Mouse (Mus musculus): Measurements from ENCODE around the gene Med24. TPM values are rescaled to one million over a fixed set of nuclear protein-coding genes. Genes with fewer than 3 reads are reported as not detected.

The Med24 gene
- polyA plus RNA-seq, 1 experiment: 40.2 TPM

DNA sequence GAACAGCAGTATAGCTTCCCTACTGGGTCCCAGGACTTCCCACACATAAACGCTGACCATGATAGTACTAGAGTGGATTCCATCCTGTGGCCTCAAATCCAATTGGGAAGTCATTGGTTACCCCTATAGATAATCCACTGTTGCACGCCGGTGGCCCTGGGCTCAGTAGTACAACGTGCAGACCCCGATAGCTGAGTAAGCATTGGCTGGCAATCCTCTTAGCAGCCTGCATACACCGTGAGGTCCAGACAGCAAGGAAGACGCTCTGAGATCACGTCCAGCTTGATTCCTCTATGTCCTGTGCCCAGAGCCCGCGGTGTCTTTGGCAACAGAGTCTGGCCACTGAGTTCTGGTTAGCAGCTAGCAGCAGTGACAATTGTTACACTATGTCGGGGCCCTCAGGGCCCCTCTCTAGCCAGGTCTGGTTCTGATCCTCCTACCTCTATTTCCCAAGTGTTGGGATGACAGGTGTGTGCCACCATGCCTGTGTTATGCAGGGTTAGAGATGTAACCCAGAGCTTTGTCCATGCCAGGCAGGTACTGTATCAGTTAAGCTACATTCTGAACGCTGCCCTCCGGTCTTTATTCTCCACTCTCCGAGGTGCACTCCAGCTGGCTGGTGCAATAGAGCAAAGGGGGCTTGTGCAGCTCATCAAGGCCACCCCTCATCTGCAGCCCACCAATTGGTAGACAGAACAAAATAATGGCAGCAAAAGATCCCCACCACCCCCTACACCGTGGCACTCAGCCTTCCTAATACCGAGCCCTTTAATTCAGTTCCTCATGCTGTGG is 30.2 kb downstream of the Med24 start:
- H3K4me1 ChIP-seq: peaks cover 18% of the 10 kb centered on the region; the same call in 1 of the 2 replicates
- TF ChIP-seq GATA1 (IDR thresholded peaks at IDR 0.05; ENCODE audit: borderline replicate concordance, low read length): no peak
- no peak for TF ChIP-seq FLI1 (IDR thresholded peaks at IDR 0.05; ENCODE audit: low read length)

DNA sequence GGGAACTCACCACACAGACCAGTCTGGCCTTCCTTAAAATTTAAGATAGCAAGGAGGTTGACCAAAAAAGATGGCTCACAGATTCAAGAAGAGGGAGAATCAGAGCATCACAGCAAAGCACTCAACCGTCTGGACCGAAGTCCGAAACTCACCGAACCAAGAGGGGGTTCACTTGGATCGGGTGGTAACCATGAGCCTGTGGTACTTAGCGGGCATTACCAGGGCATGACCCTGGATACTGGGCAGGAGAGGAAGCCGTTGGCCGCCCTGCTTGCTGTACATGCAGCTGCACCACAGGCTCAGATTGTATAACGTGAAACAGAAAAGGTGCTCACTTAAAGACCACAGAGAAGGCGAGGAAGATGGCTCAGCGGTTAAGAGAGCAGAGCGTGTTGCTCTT is 32.0 kb downstream of the Med24 start:
- H3K4me3 ChIP-seq (replicated peaks): no peak overlapping the region
- peaks cover 52% of the 10 kb centered on the region for H3K36me3 ChIP-seq (replicated peaks; ENCODE audit: low read length)
- TF ChIP-seq GATA1 (IDR thresholded peaks at IDR 0.05; ENCODE audit: borderline replicate concordance, low read length) (no peak), FLI1 (IDR thresholded peaks at IDR 0.05; ENCODE audit: low read length) (no peak)
- H3K9me3 ChIP-seq: no peaks in the 10 kb centered on the region
- H3K27me3 ChIP-seq (replicated peaks): peaks cover 10% of the 10 kb centered on the region
- H3K4me1 ChIP-seq: peaks cover 14% of the 10 kb centered on the region; the same call in 1 of the 2 replicates

More for the DNA sequence above, 30.2 kb downstream of the Med24 start:
- Histone ChIP-seq H3K36me3 (replicated peaks; ENCODE audit: low read length) (peaks cover 44% of the 10 kb centered on the region), H3K4me3 (replicated peaks) (no peak overlapping the region), H3K9me3 (no peaks in the 10 kb centered on the region), H3K27me3 (replicated peaks) (peaks cover 10% of the 10 kb centered on the region)

- Histone ChIP-seq H3K4me3 (replicated peaks) (no peak overlapping the region), H3K36me3 (replicated peaks; ENCODE audit: low read length) (peaks cover 58% of the 10 kb centered on the region), H3K4me1 (peaks cover 10% of the 10 kb centered on the region; the same call in 1 of the 2 replicates), H3K9me3 (no peaks in the 10 kb centered on the region), H3K27me3 (replicated peaks) (peaks cover 7% of the 10 kb centered on the region)
- no peak for TF ChIP-seq GATA1 (IDR thresholded peaks at IDR 0.05; ENCODE audit: borderline replicate concordance, low read length)
- no peak for TF ChIP-seq FLI1 (IDR thresholded peaks at IDR 0.05; ENCODE audit: low read length)
Observed at GRCm38 (mm10) chr11:98696454-98697216, 32.6 kb downstream of the Med24 start.

GRCm38 (mm10) chr11:98695408-98695807 is 33.8 kb downstream of the Med24 start:
- Histone ChIP-seq H3K4me3 (replicated peaks) (no peak overlapping the region), H3K36me3 (replicated peaks; ENCODE audit: low read length) (peaks cover 70% of the 10 kb centered on the region)
- no peak for TF ChIP-seq GATA1 (IDR thresholded peaks at IDR 0.05; ENCODE audit: borderline replicate concordance, low read length)

GRCm38 (mm10) chr11:98694301-98694700 is 34.9 kb downstream of the Med24 start:
- Histone ChIP-seq H3K9me3 (no peaks in the 10 kb centered on the region), H3K4me1 (no peaks in the 10 kb centered on the region; the same call in 1 of the 2 replicates), H3K27me3 (replicated peaks) (no peaks in the 10 kb centered on the region), H3K36me3 (replicated peaks; ENCODE audit: low read length) (peaks cover 81% of the 10 kb centered on the region), H3K4me3 (replicated peaks) (no peak overlapping the region)
- TF ChIP-seq GATA1 (IDR thresholded peaks at IDR 0.05; ENCODE audit: borderline replicate concordance, low read length) (no peak), FLI1 (IDR thresholded peaks at IDR 0.05; ENCODE audit: low read length) (no peak)

More at GRCm38 (mm10) chr11:98695408-98695807, 33.8 kb downstream of the Med24 start:
- H3K4me1 ChIP-seq: peaks cover 5% of the 10 kb centered on the region; the same call in 1 of the 2 replicates
- H3K9me3 ChIP-seq: no peaks in the 10 kb centered on the region
- peaks cover 2% of the 10 kb centered on the region for H3K27me3 ChIP-seq (replicated peaks)

DNA sequence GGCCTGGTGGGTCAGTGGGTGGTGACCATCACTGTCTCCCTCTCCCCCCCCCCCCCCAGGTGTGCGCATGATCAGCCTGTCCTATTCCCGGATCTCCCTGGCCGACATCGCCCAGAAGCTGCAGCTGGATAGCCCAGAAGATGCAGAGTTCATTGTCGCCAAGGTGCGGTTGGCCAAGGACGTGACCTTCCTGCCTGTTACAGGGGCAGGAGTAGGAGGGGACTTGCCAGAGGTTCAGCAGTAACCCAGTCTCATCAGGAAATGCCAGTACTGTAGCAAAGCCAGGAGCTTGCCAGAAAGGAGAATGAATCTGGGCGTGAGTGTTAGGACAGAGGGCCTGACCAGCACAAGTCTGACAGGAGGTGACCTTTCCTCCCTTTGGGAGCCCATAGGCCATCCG is 35.5 kb downstream of the Med24 start:
- no peaks in the 10 kb centered on the region for H3K27me3 ChIP-seq (replicated peaks)
- H3K4me3 ChIP-seq (replicated peaks): no peak overlapping the region
- no peaks in the 10 kb centered on the region for H3K9me3 ChIP-seq
- TF ChIP-seq GATA1 (IDR thresholded peaks at IDR 0.05; ENCODE audit: borderline replicate concordance, low read length): no peak
- no peak for TF ChIP-seq FLI1 (IDR thresholded peaks at IDR 0.05; ENCODE audit: low read length)
- peaks cover 85% of the 10 kb centered on the region for H3K36me3 ChIP-seq (replicated peaks; ENCODE audit: low read length)
- no peaks in the 10 kb centered on the region; the same call in 1 of the 2 replicates for H3K4me1 ChIP-seq

DNA sequence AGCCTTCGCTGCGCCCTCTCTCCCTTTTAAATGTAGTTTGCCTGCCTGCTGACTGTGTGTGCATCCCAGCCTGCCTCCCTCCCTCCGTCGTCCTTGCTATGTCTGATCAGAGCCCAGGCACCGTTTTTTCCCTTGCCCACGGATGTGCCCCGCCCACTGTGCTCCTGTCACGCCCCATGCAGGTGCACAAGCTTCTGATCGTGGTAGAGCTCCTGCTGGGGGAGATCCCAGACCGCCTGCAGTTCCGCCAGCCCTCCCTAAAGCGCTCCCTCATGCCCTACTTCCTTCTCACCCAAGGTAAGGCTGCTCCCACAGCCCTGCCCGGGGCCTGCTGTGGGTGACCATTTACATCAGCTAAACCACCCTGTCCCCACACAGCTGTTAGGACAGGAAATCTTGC is 36.0 kb downstream of the Med24 start:
- Histone ChIP-seq H3K27me3 (replicated peaks) (no peaks in the 10 kb centered on the region), H3K36me3 (replicated peaks; ENCODE audit: low read length) (peaks cover 88% of the 10 kb centered on the region), H3K9me3 (no peaks in the 10 kb centered on the region), H3K4me3 (replicated peaks) (no peak overlapping the region), H3K4me1 (no peaks in the 10 kb centered on the region)
- TF ChIP-seq GATA1 (IDR thresholded peaks at IDR 0.05; ENCODE audit: borderline replicate concordance, low read length) (no peak), FLI1 (IDR thresholded peaks at IDR 0.05; ENCODE audit: low read length) (no peak)

DNA sequence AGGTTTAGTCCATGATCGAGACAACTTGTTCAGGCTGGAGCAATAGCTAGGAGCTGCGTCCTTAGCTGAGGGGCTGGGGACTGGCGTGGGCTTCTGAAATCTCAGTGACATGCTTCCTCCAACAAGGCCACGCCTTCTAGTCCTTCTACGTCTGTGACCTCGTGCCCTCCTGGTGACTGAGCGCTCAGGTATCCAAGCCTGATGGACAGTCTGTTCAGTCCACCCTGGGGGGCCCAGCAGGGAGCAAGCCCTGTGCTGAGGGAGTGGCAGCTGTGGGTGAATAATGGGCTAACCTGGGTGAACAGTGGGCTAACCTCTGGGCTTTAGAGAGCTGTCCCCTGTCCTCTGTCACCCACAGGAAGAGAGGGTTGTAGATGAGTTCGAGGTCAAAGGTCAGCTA is 41.2 kb downstream of the Med24 start:
- Histone ChIP-seq H3K9me3 (no peaks in the 10 kb centered on the region), H3K27me3 (replicated peaks) (no peaks in the 10 kb centered on the region), H3K36me3 (replicated peaks; ENCODE audit: low read length) (peaks cover 85% of the 10 kb centered on the region), H3K4me1 (peaks cover 23% of the 10 kb centered on the region), H3K4me3 (replicated peaks) (no peak overlapping the region)
- TF ChIP-seq GATA1 (IDR thresholded peaks at IDR 0.05; ENCODE audit: borderline replicate concordance, low read length): no peak
- TF ChIP-seq FLI1 (IDR thresholded peaks at IDR 0.05; ENCODE audit: low read length): no peak

DNA sequence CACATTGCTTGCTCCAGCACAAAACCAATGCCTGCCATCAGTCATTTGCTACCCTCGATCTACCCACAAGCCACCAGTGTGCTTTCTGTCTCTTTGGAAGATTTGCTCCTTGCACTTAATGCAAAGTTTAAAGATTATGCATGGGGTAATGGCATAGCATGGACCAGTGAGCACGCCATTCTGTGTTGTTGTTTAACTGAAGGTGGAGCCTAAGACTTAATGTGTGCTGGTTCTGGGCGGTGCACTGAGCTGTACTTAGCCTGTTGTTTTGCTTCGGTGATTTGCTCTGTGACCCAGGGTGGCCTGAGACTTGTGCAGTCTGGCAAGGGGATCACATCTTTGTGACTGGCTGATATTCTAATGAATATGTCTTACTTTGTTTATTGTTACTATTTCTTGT is 42.3 kb downstream of the Med24 start:
- no peaks in the 10 kb centered on the region for H3K9me3 ChIP-seq
- peaks cover 23% of the 10 kb centered on the region for H3K4me1 ChIP-seq
- H3K27me3 ChIP-seq (replicated peaks): no peaks in the 10 kb centered on the region
- no peak for TF ChIP-seq GATA1 (IDR thresholded peaks at IDR 0.05; ENCODE audit: borderline replicate concordance, low read length)
- no peak for TF ChIP-seq FLI1 (IDR thresholded peaks at IDR 0.05; ENCODE audit: low read length)
- no peak overlapping the region for H3K4me3 ChIP-seq (replicated peaks)
- peaks cover 75% of the 10 kb centered on the region for H3K36me3 ChIP-seq (replicated peaks; ENCODE audit: low read length)

DNA sequence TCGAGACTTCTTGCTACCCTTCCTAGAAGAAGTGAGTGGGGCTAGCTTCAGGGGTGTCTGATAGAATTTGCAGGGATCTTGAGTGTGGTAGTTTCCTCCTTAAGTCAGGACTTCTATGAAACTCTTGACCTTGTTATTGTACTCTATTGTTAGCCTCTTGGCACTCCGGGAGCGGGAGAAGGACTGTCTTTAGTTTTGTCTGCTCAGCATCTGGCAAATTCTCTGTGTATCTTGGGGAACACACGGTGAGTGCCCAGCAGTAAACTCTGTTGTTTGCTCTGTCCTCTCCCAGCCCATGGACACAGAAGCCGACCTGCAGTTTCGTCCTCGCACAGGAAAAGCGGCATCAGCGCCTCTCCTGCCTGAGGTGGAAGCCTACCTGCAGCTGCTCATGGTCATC is 43.6 kb downstream of the Med24 start:
- TF ChIP-seq GATA1 (IDR thresholded peaks at IDR 0.05; ENCODE audit: borderline replicate concordance, low read length): no peak
- TF ChIP-seq FLI1 (IDR thresholded peaks at IDR 0.05; ENCODE audit: low read length): no peak

More for the DNA sequence above, 43.6 kb downstream of the Med24 start:
- Histone ChIP-seq H3K27me3 (replicated peaks) (no peaks in the 10 kb centered on the region), H3K9me3 (no peaks in the 10 kb centered on the region), H3K4me1 (peaks cover 36% of the 10 kb centered on the region), H3K36me3 (replicated peaks; ENCODE audit: low read length) (peaks cover 61% of the 10 kb centered on the region), H3K4me3 (replicated peaks) (no peak overlapping the region)

Data from megakaryocyte, embryonic 14.5 days (primary cell).